Mouse (Mus musculus) limb, embryonic 13.5 days (tissue): Measurements from ENCODE around the gene Egfl7. TPM values are rescaled to one million over a fixed set of nuclear protein-coding genes. Genes with fewer than 3 reads are reported as not detected.

Experiments
- ATAC-seq: fragments of 200-750 bp; cut with Nextera tagmentation; 2 replicates; pipeline ENCODE4 v1.8.0; 2017; ENCODE audit warnings: low read depth, moderate number of reproducible peaks, moderate TSS enrichment; ENCODE audit not compliant: low FRiP score
- H3K27ac ChIP-seq: fragments of 300-500 bp; sonication (generic); 2 replicates; pipeline ENCODE4 v1.5.1; 2015; ENCODE audit warnings: inconsistent platforms, mild to moderate bottlenecking, moderate library complexity
- H3K27me3 ChIP-seq: fragments of 300-500 bp; sonication (generic); 2 replicates; pipeline ENCODE4 v1.6.1; 2015; ENCODE audit warnings: mild to moderate bottlenecking, inconsistent platforms
- H3K36me3 ChIP-seq: fragments of 300-500 bp; sonication (generic); 2 replicates; pipeline ENCODE4 v1.6.1; 2015; ENCODE audit warnings: inconsistent platforms, mild to moderate bottlenecking, moderate library complexity
- H3K4me1 ChIP-seq: fragments of 300-500 bp; sonication (generic); 2 replicates; pipeline ENCODE4 v1.6.1; 2015; ENCODE audit warnings: inconsistent platforms
- H3K4me2 ChIP-seq: fragments of 300-500 bp; sonication (generic); replicated peaks from 2 replicates; pipeline ENCODE4 v1.6.1; 2015; ENCODE audit warnings: inconsistent platforms, mild to moderate bottlenecking, moderate library complexity
- H3K4me3 ChIP-seq: fragments of 300-500 bp; sonication (generic); 2 replicates; pipeline ENCODE4 v1.5.1; 2015; ENCODE audit warnings: moderate library complexity, mild to moderate bottlenecking, inconsistent platforms
- H3K9ac ChIP-seq: fragments of 300-500 bp; sonication (generic); 2 replicates; pipeline ENCODE4 v1.6.1; 2015; ENCODE audit warnings: mild to moderate bottlenecking, inconsistent platforms
- H3K9me3 ChIP-seq: fragments of 300-500 bp; sonication (generic); 2 replicates; pipeline ENCODE4 v1.6.1; 2016; ENCODE audit warnings: inconsistent platforms
- WGBS: fragments of 180-500 bp; shearing (Covaris S2); methylation state at CpG from one replicate; pipeline ENCODE4 v1.1.7; 2015; 5-methylcytosine and 5-hydroxymethylcytosine counted together
- polyA plus RNA-seq: library from polyadenylated mRNA; unstranded; fragments of >200 nt; fragmentation: Nextera tagmentation; extraction: Ambion mirVana; gene quantifications from 2 replicates; pipeline ENCODE4 v1.2.1, GENCODE M21; 2015

The Egfl7 gene
- polyA plus RNA-seq, 1 experiment from 2014 or later, result 103 TPM

GRCm38 (mm10) chr2:26621246-26621645, 41.4 kb downstream of the Egfl7 start:
- 41% methylated on average over 2 of the region's 2 CpGs for WGBS
- no peak overlapping the region for H3K4me2 ChIP-seq
- ATAC-seq, result no peak

GRCm38 (mm10) chr2:26622984-26623383, 43.2 kb downstream of the Egfl7 start:
- no peaks in the 10 kb centered on the region for H3K36me3 ChIP-seq
- no peak for ATAC-seq
- H3K27ac ChIP-seq, result no peak overlapping the region
- no peaks in the 10 kb centered on the region for H3K9me3 ChIP-seq
- H3K4me3 ChIP-seq, result no peak overlapping the region
- peaks cover 3% of the 10 kb centered on the region for H3K4me1 ChIP-seq
- WGBS, result 44% methylated on average over 5 of the region's 5 CpGs
- H3K9ac ChIP-seq, result no peak overlapping the region
- H3K4me2 ChIP-seq, result no peak overlapping the region
- no peaks in the 10 kb centered on the region for H3K27me3 ChIP-seq

More at GRCm38 (mm10) chr2:26621246-26621645, 41.4 kb downstream of the Egfl7 start:
- Histone ChIP-seq H3K9ac (no peak overlapping the region), H3K36me3 (no peaks in the 10 kb centered on the region), H3K9me3 (no peaks in the 10 kb centered on the region), H3K27ac (no peak overlapping the region), H3K4me1 (no peaks in the 10 kb centered on the region), H3K4me3 (no peak overlapping the region), H3K27me3 (no peaks in the 10 kb centered on the region)

DNA sequence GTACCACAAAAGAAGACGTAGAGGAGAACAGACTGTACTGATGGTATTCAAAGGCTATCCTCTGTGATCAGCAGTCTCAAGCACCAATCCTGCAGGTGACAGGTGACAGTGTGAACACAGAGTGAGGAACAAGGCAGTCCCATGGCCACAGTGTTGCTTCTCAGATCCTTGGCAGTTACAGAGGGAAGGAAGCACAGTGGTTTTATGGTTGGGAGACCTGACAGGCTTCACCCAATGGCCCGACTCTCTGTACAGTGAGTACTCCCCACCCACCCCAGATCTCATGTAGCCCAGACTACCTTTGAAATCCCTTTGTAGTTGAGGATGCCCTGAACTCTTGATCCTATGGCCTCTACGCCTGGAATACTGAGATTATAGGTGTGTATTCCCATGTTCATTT, 45.6 kb downstream of the Egfl7 start:
- Histone ChIP-seq H3K36me3 (no peaks in the 10 kb centered on the region), H3K27me3 (no peaks in the 10 kb centered on the region), H3K4me2 (no peak overlapping the region), H3K9ac (no peak overlapping the region), H3K4me1 (peaks cover 21% of the 10 kb centered on the region), H3K9me3 (no peaks in the 10 kb centered on the region), H3K4me3 (no peak overlapping the region), H3K27ac (no peak overlapping the region)
- WGBS, result 78% methylated on average over 3 of the region's 3 CpGs
- no peak for ATAC-seq

- Histone ChIP-seq H3K9ac (no peak overlapping the region), H3K27ac (no peak overlapping the region), H3K36me3 (no peaks in the 10 kb centered on the region), H3K27me3 (no peaks in the 10 kb centered on the region), H3K9me3 (no peaks in the 10 kb centered on the region), H3K4me1 (peaks cover 27% of the 10 kb centered on the region), H3K4me3 (no peak overlapping the region), H3K4me2 (no peak overlapping the region)
- 69% methylated on average over 3 of the region's 3 CpGs for WGBS
- ATAC-seq, result no peak
Observed at GRCm38 (mm10) chr2:26626081-26626480, 46.3 kb downstream of the Egfl7 start.

- H3K27ac ChIP-seq, result peak within 1 kb of the TSS; percentile 72; the same call in 1 of the 2 replicates
- ATAC-seq, result peak; percentile 72
- WGBS, result under 1% methylated on average over 69 of the region's 70 CpGs
- peak within 1 kb of the TSS; percentile 94 for H3K4me2 ChIP-seq
- H3K36me3 ChIP-seq, result peaks cover 7% of the 10 kb centered on the region
- H3K4me3 ChIP-seq, result peak within 1 kb of the TSS; percentile 80
- H3K27me3 ChIP-seq, result no peaks in the 10 kb centered on the region
- H3K9me3 ChIP-seq, result no peaks in the 10 kb centered on the region
- peaks cover 38% of the 10 kb centered on the region for H3K4me1 ChIP-seq
- H3K9ac ChIP-seq, result peak within 1 kb of the TSS; percentile 95
Observed at GRCm38 (mm10) chr2:26627921-26628739, 48.3 kb downstream of the Egfl7 start, which contains the start of gene Fam69b. Gene Fam69b (plus strand): TSS chr2:26628457.

DNA sequence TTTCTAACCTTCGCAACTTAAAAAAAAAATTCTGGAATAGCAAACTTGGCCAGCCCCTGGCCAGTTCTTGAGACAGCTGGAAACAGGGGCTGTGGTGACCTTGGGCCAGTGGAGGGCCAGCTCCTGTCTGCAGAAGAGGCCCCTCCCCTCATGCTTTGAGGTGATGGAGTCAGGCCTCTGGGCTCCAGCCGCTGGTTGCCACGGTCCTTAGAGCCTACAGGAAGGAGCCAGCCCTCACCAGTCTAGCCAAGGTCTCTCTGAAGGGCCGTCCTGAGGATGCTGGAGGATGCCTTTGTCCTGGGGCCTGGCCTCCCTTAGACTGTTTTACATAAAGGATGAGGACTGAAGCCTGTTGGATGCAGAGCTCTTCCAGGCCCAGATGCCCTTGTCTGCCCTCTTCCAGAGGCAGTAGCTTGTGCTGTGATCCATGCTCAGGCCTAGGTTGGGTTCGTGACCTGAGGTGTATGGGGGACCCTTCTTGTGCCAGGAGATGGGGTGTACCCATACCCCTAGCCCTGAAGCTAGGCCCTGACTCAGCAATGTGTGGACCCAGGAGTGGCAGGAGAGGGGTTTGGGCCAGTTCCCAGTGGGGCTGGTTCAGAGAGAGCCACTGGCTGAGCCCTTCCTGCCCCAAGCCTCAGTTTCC, 49.1 kb downstream of the Egfl7 start:
- peak overlapping the region; percentile 95 for H3K9ac ChIP-seq
- ATAC-seq, result peak; percentile 39; the same call in 1 of the 2 replicates
- peaks cover 38% of the 10 kb centered on the region for H3K4me1 ChIP-seq
- 19% methylated on average over 5 of the region's 5 CpGs for WGBS
- H3K27me3 ChIP-seq, result no peaks in the 10 kb centered on the region
- peak overlapping the region; percentile 72; the same call in 1 of the 2 replicates for H3K27ac ChIP-seq
- peak overlapping the region; percentile 80 for H3K4me3 ChIP-seq
- H3K4me2 ChIP-seq, result peak overlapping the region; percentile 94
- peaks cover 14% of the 10 kb centered on the region for H3K36me3 ChIP-seq
- H3K9me3 ChIP-seq, result no peaks in the 10 kb centered on the region

DNA sequence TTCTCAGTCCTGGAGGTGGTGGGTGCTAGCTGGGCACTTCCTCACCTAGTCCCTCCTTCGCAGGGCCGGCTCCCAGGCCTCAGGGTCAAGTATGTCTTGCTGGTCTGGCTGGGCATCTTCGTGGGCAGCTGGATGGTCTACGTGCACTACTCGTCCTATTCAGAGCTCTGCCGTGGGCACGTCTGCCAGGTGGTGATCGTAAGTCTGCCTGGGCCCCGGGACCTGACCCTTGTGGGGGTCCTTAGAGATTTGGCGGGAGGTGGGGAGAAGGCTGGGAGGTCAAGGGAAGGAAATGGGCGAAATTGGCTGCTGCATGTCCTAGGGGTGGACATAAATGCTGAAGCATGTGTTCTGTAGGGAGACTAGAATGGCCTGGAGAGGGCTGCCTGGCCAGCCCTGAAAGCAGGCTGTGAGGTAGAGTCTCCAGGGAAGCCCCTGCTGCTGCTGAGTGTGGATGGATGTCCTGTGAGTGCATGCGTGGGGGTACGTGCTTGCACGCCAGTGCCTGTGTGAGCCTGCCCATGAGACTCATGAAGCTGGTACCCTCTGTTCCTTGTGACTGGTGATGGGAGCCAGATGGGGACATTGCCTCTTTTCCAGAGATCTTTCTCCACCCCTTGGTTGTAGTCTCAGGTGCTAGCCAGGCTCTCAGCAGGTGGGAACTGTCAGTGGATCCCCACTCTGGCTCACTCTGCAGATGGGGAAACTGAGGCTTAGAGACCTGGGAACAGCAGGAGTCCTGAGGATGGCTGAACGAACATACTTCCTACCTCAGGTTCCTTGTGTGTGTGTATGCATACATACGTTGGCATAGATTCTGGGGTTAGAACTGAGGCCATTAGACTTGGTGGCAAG, 53.0 kb downstream of the Egfl7 start:
- Histone ChIP-seq H3K4me1 (peaks cover 46% of the 10 kb centered on the region), H3K27me3 (no peaks in the 10 kb centered on the region), H3K4me2 (no peak overlapping the region), H3K4me3 (no peak overlapping the region), H3K9ac (peak overlapping the region; percentile 25; the same call in 1 of the 2 replicates), H3K27ac (no peak overlapping the region), H3K36me3 (peaks cover 52% of the 10 kb centered on the region), H3K9me3 (no peaks in the 10 kb centered on the region)
- WGBS, result 77% methylated on average over 16 of the region's 16 CpGs
- no peak for ATAC-seq

DNA sequence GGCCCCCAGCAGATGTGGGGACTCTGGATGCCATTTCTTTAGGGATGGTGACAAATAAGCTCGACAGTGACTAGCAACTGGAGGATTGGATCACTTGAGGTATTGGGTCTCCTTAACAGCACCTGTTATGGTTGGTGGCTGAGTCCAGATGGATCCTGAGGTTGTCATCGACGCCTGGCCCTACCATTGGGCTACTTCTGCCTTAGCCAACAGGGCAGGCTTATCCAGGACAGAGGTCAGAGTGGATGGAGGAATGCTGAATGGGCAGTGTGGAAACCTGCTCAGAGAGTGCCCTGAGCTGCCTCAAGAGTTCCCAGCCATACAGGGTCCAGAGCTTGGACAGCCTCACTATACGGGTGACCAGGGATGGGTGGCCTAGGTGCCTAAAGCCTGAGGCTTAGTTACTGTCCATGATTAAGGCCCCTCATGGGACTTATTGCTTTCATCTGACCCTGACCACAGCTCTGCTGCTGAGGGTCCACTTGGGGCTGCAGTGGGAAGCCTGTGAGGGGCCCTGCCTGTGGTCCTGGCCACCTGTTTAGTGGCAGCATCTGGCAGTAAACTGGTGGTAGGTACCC, 54.2 kb downstream of the Egfl7 start:
- H3K4me3 ChIP-seq, result no peak overlapping the region
- no peak overlapping the region for H3K27ac ChIP-seq
- H3K27me3 ChIP-seq, result no peaks in the 10 kb centered on the region
- H3K9me3 ChIP-seq, result no peaks in the 10 kb centered on the region
- H3K4me2 ChIP-seq, result no peak overlapping the region
- peaks cover 55% of the 10 kb centered on the region for H3K4me1 ChIP-seq
- 63% methylated on average over 4 of the region's 4 CpGs for WGBS
- no peak overlapping the region for H3K9ac ChIP-seq
- peaks cover 63% of the 10 kb centered on the region for H3K36me3 ChIP-seq
- ATAC-seq, result no peak

DNA sequence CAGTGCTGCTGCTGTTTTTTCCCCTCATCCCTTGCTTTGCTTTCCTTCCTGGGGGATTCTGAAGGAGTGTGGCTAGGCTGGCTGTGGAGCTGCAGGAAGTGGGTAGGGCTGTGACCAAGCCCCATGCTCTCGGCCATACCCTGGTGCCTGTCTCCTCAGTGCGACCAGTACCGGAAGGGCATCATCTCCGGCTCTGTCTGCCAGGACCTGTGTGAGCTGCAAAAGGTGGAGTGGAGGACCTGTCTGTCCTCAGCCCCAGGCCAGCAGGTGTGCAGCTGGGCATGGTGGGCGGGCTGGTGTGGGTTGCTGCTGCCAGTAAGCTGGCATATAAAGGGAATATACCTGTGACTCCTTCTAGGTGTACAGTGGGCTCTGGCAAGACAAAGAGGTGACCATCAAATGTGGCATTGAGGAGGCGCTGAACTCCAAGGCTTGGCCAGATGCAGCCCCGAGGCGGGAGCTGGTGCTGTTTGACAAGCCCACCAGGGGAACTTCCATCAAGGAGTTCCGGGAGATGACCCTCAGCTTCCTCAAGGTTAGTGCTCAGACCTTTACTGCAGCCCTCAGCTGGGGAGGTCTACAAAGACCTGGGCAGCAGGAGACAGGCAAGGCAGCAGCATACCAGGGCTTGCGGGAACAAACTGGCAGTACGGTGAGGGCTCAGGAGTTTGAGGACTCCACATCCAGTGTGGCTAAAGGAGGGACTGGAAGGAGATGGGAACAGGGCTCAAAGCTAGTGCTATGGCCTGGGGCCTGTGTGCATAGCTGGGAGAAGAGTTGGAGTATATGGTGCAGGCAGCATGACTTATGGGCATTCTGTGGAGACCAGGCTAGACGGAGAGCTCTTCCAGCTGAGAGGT, 55.0 kb downstream of the Egfl7 start:
- no peak overlapping the region for H3K4me3 ChIP-seq
- no peak for ATAC-seq
- WGBS, result 57% methylated on average over 12 of the region's 12 CpGs
- no peaks in the 10 kb centered on the region for H3K9me3 ChIP-seq
- no peak overlapping the region for H3K4me2 ChIP-seq
- H3K27me3 ChIP-seq, result no peaks in the 10 kb centered on the region
- 0 out of 2 replicates have a peak overlapping the region, but pooled peaks have one; percentile 0 for H3K9ac ChIP-seq
- H3K4me1 ChIP-seq, result peaks cover 50% of the 10 kb centered on the region
- H3K36me3 ChIP-seq, result peaks cover 63% of the 10 kb centered on the region
- no peak overlapping the region; the same call in 1 of the 2 replicates for H3K27ac ChIP-seq

GRCm38 (mm10) chr2:26635489-26636324, 55.9 kb downstream of the Egfl7 start:
- Histone ChIP-seq H3K9ac (0 out of 2 replicates have a peak overlapping the region, but pooled peaks have one; percentile 0), H3K4me3 (no peak overlapping the region), H3K9me3 (no peaks in the 10 kb centered on the region), H3K27me3 (no peaks in the 10 kb centered on the region), H3K4me2 (no peak overlapping the region), H3K36me3 (peaks cover 63% of the 10 kb centered on the region), H3K27ac (no peak overlapping the region), H3K4me1 (peaks cover 46% of the 10 kb centered on the region)
- no peak for ATAC-seq
- 70% methylated on average over 21 of the region's 21 CpGs for WGBS
